Mouse (Mus musculus) thymus, postnatal 4 days (tissue): ENCODE measurements around the gene Ccdc148.

ENCODE experiments used
- DNase-seq: peaks from one replicate; pipeline ENCODE4 v3.0.0; 2021

Ccdc148 gene

DNA sequence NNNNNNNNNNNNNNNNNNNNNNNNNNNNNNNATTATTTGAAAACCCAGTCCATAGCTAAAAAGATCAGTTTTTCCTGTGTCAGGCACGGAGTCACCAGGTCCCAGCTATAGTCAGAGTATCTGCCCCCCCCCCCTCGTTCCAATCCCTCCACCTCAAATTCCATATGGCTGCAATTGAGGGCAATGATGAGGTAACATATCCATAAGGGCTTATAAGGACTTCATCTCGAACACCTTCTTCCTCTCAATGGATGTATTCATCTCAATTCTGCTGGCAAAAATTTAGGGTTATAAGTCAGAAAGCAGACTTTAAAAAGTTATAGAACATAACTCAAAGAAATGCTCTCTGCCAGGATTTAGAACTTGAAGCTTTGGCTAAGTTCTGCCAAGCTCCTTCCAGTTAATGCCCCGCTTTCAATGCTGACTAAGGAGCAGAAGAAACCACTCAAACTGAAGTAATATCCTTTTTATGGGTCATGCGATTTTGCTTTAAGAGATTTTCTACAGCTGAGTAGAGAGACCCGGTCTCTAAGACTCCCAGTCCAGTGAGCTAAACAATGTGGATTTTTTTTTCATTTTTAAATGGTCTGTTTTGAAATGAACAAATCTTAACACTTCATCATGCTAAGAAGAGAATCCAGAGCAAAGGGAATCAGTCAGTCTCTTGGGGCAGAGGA is 111.6 kb downstream of the Ccdc148 start:
- no peak for DNase-seq

DNA sequence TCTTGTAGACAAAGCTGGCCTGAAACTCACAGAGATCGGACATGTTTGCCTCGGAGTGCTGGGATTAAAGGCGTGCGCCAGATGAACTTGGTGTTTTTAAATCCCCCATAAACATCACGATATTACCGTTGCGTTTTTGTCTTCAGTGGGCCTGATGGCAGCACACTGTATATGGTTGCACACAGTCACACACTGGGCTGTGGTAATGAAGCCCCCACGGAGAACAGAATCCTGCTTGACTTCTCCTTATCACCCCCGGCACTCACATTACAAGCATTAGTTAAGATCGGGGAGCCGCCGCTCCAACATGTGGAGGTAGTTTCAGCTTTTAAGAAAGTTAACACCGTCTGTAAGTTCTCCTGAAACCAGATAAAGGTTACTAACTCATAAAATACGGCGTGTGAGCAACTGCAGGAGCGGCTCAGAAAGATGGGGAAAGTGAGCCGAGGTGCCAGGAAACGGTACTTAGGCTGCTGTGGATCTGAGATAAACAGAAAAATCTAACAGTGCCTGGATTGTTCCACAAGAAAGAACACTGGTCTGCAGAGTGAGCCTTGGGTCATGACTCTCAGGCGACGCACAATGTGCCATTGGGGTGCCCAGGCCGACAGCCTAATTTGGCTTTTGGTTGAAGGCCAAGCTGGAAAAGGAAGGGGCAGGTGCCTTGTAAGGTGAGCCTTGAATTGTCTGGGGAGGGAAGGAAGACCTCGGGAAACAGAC is 117.0 kb downstream of the Ccdc148 start:
- no peak for DNase-seq

DNA sequence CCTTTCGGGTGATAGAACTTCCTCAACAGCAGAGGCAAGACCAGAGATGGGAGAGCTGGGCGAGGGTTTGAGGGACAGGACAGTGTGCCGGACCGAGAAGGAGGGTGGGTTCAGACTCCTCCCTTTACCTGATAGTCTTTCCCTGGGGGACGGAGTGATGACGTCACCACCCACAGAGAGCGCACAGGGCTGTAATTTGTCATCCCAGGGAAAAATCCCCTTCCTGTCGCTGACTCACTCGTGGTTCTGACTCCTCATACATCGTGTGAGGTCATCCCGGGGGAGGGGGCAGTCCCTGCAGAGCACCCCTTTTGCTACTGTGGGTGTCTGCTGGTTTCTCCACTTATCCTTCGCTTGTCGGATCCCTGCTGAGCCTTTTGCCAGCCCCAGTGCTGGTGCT is 117.9 kb downstream of the Ccdc148 start:
- DNase-seq: no peak

DNA sequence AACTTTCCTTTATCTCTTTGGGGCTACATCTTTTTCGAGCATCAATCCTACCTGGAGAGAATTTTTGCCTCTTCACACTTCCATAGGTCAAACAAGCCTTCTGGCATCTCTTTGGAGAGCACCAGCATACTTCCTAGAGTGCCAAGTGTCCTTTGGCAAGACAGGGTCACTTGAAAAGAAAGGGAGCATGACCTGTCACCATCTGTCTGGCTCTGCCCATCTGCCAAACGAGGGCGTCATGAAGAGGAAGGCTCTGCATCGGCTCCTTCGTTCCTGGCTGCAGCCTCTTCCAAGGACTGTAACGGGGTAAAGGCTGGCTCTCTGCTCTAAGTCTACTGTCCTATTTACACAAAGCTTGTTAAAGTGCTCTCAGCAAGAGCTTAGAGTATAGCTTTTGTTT is 124.0 kb downstream of the Ccdc148 start:
- no peak for DNase-seq

DNA sequence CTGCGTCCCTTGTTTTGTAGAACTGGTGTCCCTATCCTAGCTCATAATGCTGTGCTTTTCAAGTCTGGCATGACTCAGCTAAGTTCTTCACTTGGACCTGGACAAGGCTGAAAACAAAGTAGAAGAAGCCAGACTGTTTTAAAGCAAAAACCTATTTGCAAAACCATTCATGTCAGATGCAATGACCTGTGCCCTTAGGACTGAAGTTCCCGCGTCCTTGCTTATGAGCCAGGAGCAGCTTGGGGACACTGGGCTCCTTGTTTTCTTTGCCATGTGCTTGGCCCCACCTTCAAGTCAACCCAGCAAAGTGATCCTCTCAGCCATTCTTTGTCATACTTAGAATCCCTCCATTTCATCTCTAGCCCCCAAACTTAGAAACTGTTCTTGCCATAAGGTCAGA is 125.3 kb downstream of the Ccdc148 start:
- DNase-seq: no peak

DNA sequence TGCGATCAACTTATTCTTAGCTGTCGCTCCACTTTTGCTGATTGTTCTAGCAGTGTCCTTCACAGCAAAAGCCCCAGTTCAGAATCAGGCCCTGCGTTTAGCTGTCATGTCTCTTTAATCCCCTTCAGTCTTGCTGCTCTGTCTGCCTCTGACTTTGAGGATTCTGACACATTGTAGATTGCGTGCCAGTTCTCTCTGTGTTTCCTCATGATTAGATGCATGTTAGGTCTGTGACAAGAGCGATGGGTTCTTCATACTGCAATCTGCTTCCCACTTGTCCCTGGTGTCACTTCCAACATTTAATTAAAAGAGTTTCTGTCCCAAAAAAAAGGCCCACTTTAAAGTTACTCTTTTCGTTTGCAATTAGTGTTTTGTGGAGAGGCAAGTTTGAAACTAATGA is 126.2 kb downstream of the Ccdc148 start:
- no peak for DNase-seq

DNA sequence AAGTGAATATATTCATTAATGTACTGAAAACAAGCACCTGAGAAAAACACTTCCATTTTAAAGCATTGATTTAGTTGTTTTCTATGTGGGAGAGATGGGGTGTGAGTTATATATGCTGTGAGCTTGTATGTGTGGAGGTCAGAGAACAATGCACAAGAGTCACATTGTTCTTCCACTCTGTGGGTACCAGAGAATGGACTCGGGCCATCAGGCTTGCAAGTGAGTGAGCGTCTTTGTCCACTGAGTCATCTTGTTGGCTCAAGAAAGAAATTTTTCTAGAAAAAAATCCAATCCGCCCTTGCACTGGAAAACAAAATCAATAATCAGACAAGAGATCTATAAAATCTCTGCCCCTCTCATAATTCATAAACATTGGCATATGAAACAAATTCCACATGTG is 135.9 kb downstream of the Ccdc148 start:
- no peak for DNase-seq

DNA sequence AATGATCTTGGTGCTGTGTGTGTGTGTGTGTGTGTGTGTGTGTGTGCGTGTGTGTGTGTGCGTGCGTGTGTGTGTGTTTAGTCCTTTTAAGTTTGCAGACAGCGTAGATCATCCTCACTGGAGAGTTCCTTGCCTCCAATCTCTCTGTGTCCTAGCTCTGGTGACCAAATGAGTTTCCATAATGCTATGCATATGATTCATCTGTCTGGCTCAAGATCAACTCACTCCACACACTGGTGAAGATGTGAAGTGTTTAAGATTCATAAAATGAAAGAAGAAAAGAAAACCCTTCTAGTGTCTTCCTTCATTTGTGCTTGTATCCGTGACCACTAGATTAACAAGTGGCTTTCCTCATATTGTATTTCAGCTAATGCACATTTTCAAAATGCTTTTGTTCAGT is 153.1 kb downstream of the Ccdc148 start:
- DNase-seq: no peak

DNA sequence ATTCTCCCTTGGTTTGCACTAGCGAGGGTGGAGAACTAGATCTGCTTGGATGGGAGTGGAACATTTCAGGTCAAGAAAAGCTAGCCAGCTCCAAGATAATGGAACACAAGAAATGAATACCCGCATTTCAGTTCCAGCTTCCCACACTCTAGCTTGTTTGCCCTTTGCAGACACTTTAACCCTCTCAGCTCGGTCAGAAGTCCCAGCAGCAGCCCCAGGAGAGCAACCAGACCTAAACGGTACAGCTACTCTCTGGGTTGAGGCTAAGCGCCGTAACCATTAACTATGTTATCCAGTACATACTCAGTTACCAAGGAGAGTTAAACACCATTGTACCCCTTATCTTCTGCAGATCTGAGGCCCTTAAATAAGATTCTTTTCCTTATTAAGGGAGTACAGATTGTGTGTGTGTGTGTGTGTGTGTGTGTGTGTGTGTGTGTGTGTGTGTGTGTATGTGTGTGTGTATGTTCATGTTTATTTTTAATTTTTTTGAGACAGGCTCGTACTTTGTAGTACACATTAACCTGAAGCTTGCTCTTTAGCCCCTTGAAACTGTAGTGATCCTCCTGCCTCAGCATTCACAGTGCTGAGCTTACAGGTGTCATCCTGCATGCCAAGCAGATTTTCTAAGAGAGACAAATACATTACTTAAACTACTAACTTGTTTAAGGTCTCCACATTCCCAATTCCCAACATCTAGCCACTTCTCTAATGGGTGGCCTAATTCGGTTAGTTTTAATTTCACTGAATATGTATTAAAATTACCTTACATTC is 153.7 kb downstream of the Ccdc148 start:
- DNase-seq: no peak

DNA sequence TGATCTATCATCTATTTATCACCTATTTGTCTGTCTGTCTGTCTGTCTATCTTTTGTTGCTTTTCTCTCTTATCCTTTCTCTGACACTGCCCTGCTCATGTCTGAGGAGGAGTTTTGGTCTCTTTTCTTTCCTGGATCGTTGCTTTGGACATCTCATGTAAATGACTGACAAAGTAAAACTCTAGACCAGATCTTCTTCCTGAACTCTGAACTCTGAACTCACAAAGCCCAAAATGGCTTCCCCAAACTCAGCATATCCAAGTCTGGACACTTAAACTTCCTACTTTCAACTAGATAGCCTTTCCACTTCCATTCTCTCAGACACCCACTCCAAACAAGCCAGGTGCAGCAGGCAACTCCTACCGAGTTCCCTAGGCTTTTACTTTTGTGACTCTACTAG is 163.3 kb downstream of the Ccdc148 start:
- DNase-seq: no peak

DNA sequence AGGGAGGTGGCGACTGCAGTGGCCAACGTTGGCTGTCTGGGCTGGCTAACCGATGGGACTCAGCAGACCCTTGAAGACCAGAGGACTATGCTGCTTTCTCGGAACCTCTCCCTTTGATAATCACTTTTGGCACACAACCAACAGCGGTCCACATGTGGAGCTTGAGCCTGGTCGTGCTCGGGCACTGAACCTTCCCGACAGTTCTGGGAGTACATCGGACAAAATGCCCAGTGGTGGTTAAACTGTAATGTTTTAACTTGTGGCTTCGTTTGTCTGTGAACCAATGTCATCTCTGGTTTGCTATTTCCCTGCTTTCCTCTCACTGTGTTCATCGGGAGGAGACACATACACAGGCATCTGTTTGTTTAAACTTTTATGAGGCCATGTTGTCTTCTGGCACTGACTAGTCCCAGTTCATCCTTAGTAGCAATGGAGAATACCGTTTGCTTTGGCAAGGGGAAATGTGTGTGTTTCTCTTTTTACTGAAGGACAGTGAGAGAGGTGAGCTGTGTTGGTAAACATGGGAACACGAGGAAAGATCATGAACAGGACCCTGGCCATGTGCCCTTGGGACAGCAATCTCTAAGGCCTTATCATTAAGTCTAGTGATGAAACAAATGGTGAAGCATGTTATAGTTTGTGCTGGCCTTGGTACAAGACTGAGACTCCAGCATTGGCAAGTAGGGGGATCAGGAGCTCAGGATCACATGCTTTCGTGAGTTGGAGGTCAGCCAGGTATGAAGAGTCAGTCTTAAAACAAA is 167.9 kb downstream of the Ccdc148 start:
- DNase-seq: no peak

DNA sequence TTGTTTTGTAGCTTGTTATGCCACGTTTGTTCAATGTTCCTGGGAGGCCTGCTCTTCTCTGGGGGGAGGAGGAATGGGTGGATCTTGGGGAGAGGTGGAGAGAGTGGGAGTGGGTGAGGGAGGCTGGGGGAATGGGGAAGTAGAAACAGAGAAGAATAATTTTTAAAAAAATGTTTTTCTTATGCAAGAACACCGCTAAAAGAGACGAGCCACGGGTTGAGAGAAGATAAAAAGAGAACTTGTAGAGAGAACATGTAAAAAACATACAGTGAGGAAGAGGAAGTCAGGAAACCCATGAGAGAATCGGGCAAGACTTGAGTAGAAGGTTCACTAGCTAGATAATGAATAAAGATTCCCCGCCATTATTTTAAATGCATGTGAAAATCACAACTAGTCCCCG is 182.4 kb downstream of the Ccdc148 start:
- DNase-seq: no peak

DNA sequence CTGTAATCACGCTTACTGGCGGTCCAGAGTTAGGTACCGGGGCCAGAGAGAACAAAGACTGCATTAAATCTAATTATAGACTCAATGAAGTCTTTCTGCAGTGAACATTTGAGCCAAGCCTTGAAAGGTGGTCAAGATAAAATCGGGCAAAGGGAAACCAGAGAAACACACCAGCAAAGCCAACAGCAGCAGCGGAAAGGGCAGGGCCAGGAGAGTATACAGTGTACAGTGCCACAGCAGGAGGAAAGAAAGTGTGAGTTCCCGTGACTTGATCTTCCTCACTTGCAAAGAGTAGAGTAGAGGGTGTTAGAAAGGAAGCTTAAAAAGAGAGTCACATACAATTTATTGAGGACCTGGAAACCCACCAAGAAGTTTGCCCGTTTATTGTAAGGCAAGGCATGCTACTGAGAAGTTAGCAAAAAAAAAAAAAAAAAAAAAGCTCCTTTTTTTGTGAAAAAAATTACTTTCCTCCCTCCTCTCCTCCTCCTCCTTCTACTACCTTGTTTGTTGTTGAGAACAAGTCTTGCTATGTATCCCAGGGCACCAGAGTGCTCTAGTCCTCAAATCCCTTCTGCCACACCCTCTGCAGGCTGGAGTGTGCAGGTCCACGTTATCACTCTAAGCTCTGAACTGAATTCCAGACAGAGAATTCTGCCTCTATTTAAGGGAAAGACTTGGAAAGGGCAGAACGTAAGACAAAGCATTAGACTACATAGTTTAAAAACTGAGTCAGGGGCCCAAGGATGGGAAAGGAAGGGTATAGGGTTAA is 188.8 kb downstream of the Ccdc148 start:
- DNase-seq: no peak

DNA sequence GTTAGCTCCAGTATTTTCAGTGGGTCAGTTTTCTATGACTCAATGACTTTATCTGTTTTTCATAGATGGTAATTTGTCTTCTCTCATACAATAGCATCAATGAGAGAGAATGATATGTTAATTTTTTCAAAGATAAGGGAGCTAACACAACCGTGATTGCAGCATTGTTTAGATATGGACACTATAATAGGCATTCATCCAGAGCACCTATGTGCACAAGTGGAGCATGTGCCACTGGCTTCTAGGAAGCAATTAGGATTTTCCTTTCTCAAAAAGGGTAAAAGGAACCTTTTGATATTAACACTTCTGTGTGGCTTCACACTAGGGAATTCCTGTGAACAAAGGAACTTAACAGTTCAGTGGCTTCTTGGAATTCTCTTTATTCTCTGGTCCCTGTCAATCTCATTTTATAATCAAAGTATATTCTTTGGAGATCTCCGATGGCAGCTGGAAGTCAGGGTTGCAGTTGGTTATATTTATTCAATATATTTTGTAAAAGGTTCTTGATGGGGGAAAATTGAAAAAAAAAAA is 203.6 kb downstream of the Ccdc148 start:
- no peak for DNase-seq

DNA sequence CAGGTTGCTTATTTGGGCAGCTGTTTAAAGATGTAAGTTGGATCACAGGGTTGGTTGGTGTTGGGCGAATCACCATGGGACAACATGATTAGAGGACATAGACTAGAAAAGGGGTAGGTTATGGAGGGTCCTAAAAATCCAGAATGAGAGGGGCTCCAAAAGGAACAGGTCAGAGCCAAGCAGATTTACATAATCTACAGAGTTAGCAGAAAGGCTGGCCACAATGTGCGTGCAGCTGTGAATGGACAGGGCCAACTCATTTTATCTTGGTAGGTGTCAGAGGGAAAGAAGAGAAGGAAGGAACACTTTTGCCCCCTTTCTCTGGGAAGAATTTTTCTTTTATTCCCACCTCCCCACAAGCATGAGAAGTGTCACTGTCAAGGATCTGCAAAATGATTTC is 204.1 kb downstream of the Ccdc148 start:
- no peak for DNase-seq

DNA sequence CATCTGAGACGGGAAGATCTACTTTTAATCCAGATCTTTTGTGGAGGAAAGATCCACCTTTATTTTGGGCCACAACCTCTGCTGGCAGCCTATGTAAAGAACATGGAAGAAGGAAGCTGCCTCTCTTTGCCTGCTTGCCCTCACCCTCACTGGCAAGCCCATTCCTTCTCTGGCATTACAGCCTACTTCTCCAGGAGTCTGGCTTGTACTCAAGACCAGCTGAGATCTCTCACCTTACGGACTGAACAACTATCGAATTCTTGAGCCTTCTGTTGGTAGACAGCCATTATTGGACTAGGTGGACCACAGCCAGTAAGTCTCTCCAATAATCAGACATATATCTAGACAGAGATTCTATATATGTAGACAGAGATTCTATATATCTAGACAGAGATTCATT is 208.4 kb downstream of the Ccdc148 start:
- no peak for DNase-seq

DNA sequence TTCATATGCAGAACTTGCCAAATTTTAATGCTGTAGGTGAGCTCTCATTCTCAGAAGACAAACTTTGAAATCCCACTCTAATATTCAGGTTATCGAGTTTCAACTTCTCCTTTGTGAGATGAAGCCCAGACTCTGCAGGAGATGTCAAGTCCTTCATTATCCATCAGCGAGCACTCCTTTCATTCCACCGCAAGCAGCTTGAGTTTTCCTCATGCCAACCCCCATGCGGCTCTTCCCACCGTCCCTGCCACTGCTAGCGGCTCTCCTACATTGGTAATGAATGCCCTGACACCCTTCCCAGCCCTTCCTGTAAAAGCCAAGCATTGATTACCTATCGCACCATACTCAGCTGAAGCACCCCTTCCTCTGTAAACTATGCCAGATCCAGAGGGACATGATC is 211.7 kb downstream of the Ccdc148 start:
- DNase-seq: no peak

DNA sequence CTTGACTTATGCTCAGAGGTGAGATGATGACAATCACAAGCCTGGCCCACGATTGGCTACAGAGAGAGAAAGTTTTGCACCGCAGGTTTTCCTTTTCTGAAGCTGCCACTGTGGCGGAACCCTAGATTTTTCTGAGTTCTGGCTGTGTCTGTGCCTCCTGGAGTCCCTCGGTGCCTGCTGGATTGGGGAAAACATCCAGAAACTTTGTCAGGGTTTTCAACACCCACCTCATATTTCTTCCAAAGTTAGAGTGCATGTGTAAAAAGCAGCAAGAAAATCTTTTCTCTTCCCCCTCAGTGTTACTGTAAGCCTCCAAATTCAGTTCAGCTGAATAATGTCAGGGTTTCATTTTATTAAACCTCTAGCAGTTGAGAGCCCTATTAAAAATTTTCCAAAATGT is 219.1 kb downstream of the Ccdc148 start:
- DNase-seq: no peak

DNA sequence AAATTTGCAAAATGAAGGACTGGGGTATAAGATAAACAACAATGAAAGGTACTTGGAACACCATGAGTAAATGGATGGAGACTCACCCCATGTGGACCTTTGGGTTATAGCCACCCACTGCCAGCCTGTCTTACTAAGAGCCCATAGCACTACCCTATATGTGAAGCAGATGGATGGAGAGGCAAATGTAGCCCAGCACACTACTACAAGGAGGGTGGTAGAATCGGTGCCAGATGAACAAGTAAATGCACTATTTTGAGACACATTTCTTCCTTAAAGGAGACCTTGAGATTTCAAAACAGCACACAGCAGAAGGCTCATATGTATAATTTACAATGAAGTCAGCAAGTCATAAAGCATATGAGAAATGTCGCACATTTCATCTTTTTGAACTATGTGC is 234.9 kb downstream of the Ccdc148 start:
- DNase-seq: no peak

DNA sequence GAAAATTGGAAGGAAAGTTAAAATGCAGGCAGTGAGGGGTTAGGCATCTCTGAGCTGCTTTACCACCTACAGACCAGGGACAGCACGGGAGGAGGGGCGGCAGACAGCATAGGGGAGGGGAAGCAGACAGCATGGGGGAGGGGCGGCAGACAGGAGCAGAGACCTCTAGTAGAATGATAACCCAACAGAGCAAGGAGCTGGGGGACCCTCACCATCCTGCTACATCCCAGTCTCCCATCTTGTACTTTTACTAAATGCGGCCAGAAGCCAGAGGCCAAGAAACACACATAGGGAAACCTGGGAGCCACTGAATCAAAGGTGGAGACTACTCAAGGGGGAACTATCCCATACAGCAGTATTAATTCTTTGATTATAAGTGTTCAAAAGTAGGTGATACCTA is 242.1 kb downstream of the Ccdc148 start:
- no peak for DNase-seq

DNA sequence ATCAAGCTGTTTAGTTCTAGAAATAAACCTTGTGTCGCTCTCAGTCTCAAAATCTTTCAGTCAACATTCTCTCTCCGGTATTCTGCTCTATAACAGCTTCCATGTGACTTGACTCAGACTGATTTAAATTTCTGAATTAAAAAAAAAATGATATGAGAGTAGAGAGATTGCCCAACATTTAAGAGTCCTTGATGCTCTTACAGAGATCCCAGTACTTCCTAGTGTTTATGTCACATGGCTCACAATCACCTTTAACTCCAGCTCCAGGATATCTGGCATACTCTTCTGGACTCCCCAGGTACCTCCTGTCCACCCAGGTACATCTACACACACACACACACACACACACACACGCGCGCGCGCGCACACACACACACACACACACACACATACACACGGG is 248.1 kb downstream of the Ccdc148 start:
- no peak for DNase-seq

DNA sequence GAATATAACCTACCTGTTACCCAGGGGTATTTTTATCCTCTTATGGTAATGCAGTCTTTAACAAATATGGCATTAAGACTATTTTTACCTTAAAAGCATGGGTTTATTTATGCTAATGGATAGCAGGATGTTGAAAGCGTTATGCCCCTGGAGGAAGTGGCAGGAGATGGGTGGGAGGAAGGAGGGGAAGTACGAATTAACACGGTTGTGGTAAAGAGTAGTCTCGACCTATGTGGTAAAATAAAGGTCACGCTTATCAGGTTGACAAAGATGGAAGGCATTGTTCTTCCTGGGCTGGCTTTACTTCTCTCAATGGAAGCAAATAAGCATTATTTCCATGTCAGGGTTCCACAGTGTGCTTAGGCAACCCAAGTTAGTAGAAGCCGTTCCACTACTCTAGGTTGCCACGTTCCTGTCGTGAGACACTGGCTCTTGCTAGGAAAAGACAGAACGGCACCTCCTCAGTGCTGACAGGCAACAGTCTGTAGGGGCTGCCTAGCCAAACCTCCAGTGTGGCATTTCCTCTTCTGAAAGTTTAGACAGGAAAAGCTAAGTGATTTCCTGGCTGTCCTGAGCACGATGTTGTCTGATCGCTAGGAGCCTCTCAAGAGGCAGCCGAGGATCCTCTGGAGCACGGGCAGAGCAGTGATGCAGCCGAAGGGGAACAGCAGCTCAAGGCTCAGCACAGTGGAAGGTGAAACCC is 253.5 kb downstream of the Ccdc148 start:
- peak; percentile 28 for DNase-seq
